Mouse (Mus musculus) limb, embryonic 14.5 days (tissue): ENCODE data around the gene Ahnak. TPM values are rescaled to one million over a fixed set of nuclear protein-coding genes. Genes with fewer than 3 reads are reported as not detected.

Experiments
- ATAC-seq: fragments of 200-750 bp; cut with Nextera tagmentation; 2 replicates; pipeline ENCODE4 v1.8.0; 2017; ENCODE audit warnings: low read depth, moderate number of reproducible peaks, moderate TSS enrichment; ENCODE audit not compliant: low FRiP score
- DNase-seq: peaks from one replicate; pipeline ENCODE4 v3.0.0-alpha.2; 2015; ENCODE audit warnings: low spot score
- H3K27ac ChIP-seq: fragments of 300-500 bp; sonication (generic); replicated peaks from 2 replicates; pipeline ENCODE4 v1.5.1; 2014; ENCODE audit warnings: low read depth, mild to moderate bottlenecking, low read length, moderate library complexity, mixed read lengths
- H3K27me3 ChIP-seq: fragments of 300-500 bp; sonication (generic); 2 replicates; pipeline ENCODE4 v1.6.1; 2014; ENCODE audit warnings: low read length, mixed read lengths; ENCODE audit not compliant: control insufficient read depth, insufficient read depth
- H3K36me3 ChIP-seq: fragments of 300-500 bp; sonication (generic); 2 replicates; pipeline ENCODE4 v1.6.1; 2014; ENCODE audit warnings: mild to moderate bottlenecking, low read length, moderate library complexity, mixed read lengths; ENCODE audit not compliant: control insufficient read depth, insufficient read depth
- H3K4me1 ChIP-seq: fragments of 300-500 bp; sonication (generic); 2 replicates; pipeline ENCODE4 v1.6.1; 2014; ENCODE audit warnings: antibody characterized with exemption, low read length, mixed read lengths; ENCODE audit not compliant: control insufficient read depth, insufficient read depth
- H3K4me2 ChIP-seq: fragments of 300-500 bp; sonication (generic); replicated peaks from 2 replicates; pipeline ENCODE4 v1.6.1; 2014; ENCODE audit warnings: low read depth, mild to moderate bottlenecking, low read length, moderate library complexity; ENCODE audit not compliant: severe bottlenecking
- H3K4me3 ChIP-seq: fragments of 300-500 bp; sonication (generic); replicated peaks from 2 replicates; pipeline ENCODE4 v1.5.1; 2014; ENCODE audit warnings: low read length
- H3K9ac ChIP-seq: fragments of 300-500 bp; sonication (generic); 2 replicates; pipeline ENCODE4 v1.6.1; 2014; ENCODE audit warnings: mild to moderate bottlenecking, low read depth, low read length, moderate library complexity; ENCODE audit not compliant: severe bottlenecking
- H3K9me3 ChIP-seq: fragments of 300-500 bp; sonication (generic); 2 replicates; pipeline ENCODE4 v1.6.1; 2016; ENCODE audit warnings: low read length; ENCODE audit not compliant: control insufficient read depth
- POLR2A ChIP-seq: fragments of 200-500 bp; IDR thresholded peaks from 2 replicates; pipeline ENCODE4 v1.8.0; 2012; ENCODE audit warnings: inconsistent platforms, mild to moderate bottlenecking, moderate library complexity, borderline replicate concordance; ENCODE audit not compliant: insufficient read depth, insufficient read length; ENCODE audit errors: extremely low read depth
- WGBS: fragments of 180-500 bp; shearing (Covaris S2); extraction: QIAGEN DNeasy Blood & Tissue Kit; methylation state at CpG from one replicate; pipeline ENCODE4 v1.1.7; 2014; 5-methylcytosine and 5-hydroxymethylcytosine counted together
- polyA plus RNA-seq, 2 experiments: library from polyadenylated mRNA; depleted of rRNA in 1 of 2; stranded (reverse) in 1 of 2; unstranded in 1 of 2; fragments of >200 nt; fragmentation: Nextera tagmentation in 1 of 2; extraction: Ambion mirVana in 1 of 2; gene quantifications; 2 replicates each; pipeline versions ENCODE4 v1.2.1 to v1.2.3; 2012 to 2014

Gene Ahnak
- polyA plus RNA-seq, 2 experiments, result 31.4 to 61.6 TPM

DNA sequence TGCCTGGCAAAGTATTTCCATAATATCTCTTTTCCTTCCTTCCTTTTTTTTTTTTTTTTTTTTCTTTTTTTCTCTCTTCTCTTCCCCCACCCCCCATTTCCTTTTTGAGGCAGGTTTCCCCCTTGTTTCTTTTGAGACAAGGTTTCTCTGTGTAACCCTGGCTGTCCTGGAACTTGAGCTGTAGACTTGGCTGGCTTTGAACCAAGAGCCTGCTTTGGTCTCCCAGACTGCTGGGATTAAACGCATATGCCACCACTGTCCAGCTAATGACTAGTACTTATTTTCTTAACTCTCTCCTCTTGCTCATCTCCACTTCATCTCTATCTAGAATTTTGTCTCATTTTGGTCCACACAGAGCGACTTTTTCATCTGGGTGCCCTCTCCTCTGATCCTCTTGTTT lies 46.0 kb upstream of the Ahnak start:
- no peak for ATAC-seq
- no peak for TF ChIP-seq POLR2A
- H3K36me3 ChIP-seq, result peaks cover 62% of the 10 kb centered on the region
- peak overlapping the region; percentile 91 for H3K4me3 ChIP-seq
- no peaks in the 10 kb centered on the region for H3K27me3 ChIP-seq
- no peaks in the 10 kb centered on the region for H3K9me3 ChIP-seq
- peaks cover 21% of the 10 kb centered on the region for H3K4me1 ChIP-seq
- DNase-seq, result no peak
- H3K9ac ChIP-seq, result peak overlapping the region; percentile 97
- H3K27ac ChIP-seq, result peak overlapping the region; percentile 94; the same call in 1 of the 2 replicates
- peak overlapping the region; percentile 61 for H3K4me2 ChIP-seq
- 75% methylated on average over 2 of the region's 2 CpGs for WGBS

- Histone ChIP-seq H3K4me1 (peaks cover 21% of the 10 kb centered on the region), H3K9ac (peak overlapping the region; percentile 28; the same call in 1 of the 2 replicates), H3K27me3 (no peaks in the 10 kb centered on the region), H3K36me3 (peaks cover 62% of the 10 kb centered on the region), H3K4me2 (peak overlapping the region; percentile 61), H3K27ac (0 out of 2 replicates have a peak overlapping the region, but pooled peaks have one; percentile 9), H3K9me3 (no peaks in the 10 kb centered on the region), H3K4me3 (peak overlapping the region; percentile 18; the same call in 1 of the 2 replicates)
- no peak for TF ChIP-seq POLR2A
- 44% methylated on average over 5 of the region's 5 CpGs for WGBS
- peak; percentile 23 for DNase-seq
- no peak for ATAC-seq
Measured at GRCm38 (mm10) chr19:8944062-8944461, 45.0 kb upstream of the Ahnak start.

DNA sequence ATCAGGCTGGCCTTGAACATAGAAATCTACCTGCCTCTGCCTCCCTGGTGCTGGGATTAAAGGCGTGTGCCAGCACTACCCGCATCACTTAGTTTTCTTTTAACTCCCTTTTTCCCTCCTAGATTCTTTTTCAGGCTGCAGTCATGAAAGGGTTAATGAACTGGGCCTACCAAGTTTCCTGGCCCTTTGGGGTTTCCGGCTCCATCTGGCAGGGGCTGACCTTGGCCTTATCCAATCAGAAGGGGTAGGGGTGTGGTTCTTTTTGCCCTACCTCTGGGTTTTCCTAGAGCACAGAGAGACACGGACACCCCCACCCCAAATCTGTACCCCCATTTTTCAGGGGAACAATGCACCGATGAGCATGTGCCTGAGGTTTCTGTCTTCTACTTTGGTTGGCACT lies 44.3 kb upstream of the Ahnak start:
- TF ChIP-seq POLR2A, result no peak
- Histone ChIP-seq H3K4me3 (peak overlapping the region; percentile 18), H3K4me1 (peaks cover 21% of the 10 kb centered on the region), H3K36me3 (peaks cover 61% of the 10 kb centered on the region), H3K27me3 (no peaks in the 10 kb centered on the region), H3K9ac (peak overlapping the region; percentile 13; the same call in 1 of the 2 replicates), H3K9me3 (no peaks in the 10 kb centered on the region), H3K4me2 (peak overlapping the region; percentile 61; the same call in 1 of the 2 replicates), H3K27ac (no peak overlapping the region)
- 27% methylated on average over 5 of the region's 5 CpGs for WGBS
- DNase-seq (peak; percentile 89), ATAC-seq (no peak)

- H3K4me1 ChIP-seq, result peaks cover 21% of the 10 kb centered on the region
- no peak for DNase-seq
- H3K4me2 ChIP-seq, result peak overlapping the region; percentile 61
- no peak overlapping the region for H3K27ac ChIP-seq
- WGBS, result 84% methylated on average over 6 of the region's 6 CpGs
- no peaks in the 10 kb centered on the region for H3K9me3 ChIP-seq
- H3K36me3 ChIP-seq, result peaks cover 63% of the 10 kb centered on the region
- ATAC-seq, result no peak
- TF ChIP-seq POLR2A, result no peak
- peak overlapping the region; percentile 13; the same call in 1 of the 2 replicates for H3K9ac ChIP-seq
- peak overlapping the region; percentile 18 for H3K4me3 ChIP-seq
- H3K27me3 ChIP-seq, result no peaks in the 10 kb centered on the region
Measured at GRCm38 (mm10) chr19:8945251-8945650, 43.8 kb upstream of the Ahnak start.

GRCm38 (mm10) chr19:8946929-8947328 lies 42.2 kb upstream of the Ahnak start:
- DNase-seq (no peak), ATAC-seq (no peak)
- H3K27ac ChIP-seq, result no peak overlapping the region
- no peaks in the 10 kb centered on the region for H3K27me3 ChIP-seq
- H3K4me2 ChIP-seq, result no peak overlapping the region
- H3K4me1 ChIP-seq, result peaks cover 14% of the 10 kb centered on the region
- no peaks in the 10 kb centered on the region for H3K9me3 ChIP-seq
- no peak overlapping the region for H3K9ac ChIP-seq
- WGBS, result 93% methylated on average over 7 of the region's 7 CpGs
- TF ChIP-seq POLR2A, result no peak
- H3K4me3 ChIP-seq, result no peak overlapping the region
- H3K36me3 ChIP-seq, result peaks cover 78% of the 10 kb centered on the region
